Mouse (Mus musculus) left cerebral cortex, postnatal 14 days (tissue): ENCODE results near the gene Sult2a6. TPM values are rescaled to one million over a fixed set of nuclear protein-coding genes. Genes with fewer than 3 reads are reported as not detected.

Experiments
- DNase-seq, 2 experiments: peaks; one replicate each; pipeline ENCODE4 v3.0.0; 2021 to 2022; ENCODE audit warnings: low spot score in 2 of 2, mixed read lengths in 1 of 2
- intact Hi-C: fragments of 180-260 bp; cut with DNase I; formaldehyde crosslinking; loops from one replicate; pipeline ENCODE4 v1.15.1; 2025
- long read RNA-seq, 2 experiments: library from polyadenylated mRNA; stranded (forward); transcript quantifications; one replicate each; pipeline ENCODE4 v2.0.0; 2021
- total RNA-seq, 2 experiments: library from RNA; stranded (reverse); gene quantifications; 2 replicates each; pipeline ENCODE4 v1.2.3; 2021

Gene Sult2a6
- total RNA-seq, result not detected
- long read RNA-seq, experiment 1, result 0 reads
- long read RNA-seq, experiment 2, result 0 reads

DNA sequence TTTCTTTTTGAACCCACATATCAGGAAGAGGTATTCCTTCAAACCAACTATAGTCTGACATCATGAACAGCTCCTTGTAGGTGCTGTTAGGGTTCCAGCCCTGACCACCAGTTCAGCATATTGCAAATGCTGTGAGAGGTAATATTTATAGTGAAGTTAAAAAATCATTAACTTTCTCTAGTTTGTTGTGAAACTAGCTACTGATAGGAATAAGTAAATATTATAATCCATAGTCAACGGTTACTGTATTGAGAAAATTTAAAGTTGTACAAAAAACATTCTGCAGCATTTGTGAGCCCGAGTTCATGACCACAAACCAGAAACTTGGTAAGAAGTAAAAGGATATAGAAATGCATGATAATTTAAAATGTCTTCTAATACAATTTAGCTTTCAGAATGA, at the start of gene Sult2a6:
Sult2a6 (minus strand) TSS at position 101 of the 400 bp plus-strand sequence.
- no peak for DNase-seq
- intact Hi-C loops, result no loop called here

DNA sequence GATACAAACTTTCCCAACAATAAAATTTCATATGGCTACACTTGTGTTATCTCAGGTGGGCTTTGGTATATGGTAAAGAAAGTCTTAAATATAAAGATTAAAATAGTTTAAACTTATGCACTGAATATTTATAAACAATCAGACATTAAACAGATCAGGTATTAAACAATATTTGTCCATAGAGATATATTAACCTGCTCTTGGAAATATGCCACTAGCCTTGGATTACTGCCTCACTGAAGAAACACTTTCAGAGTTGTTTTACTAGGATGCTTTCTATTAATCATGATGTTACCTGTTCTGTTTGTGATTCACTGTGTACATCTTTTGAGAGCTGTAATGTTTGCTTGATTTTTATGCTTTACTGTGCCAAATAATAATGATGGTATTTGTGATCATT, 39.4 kb downstream of the Sult2a6 start:
- DNase-seq, result no peak
- intact Hi-C loops, result no loop called here

DNA sequence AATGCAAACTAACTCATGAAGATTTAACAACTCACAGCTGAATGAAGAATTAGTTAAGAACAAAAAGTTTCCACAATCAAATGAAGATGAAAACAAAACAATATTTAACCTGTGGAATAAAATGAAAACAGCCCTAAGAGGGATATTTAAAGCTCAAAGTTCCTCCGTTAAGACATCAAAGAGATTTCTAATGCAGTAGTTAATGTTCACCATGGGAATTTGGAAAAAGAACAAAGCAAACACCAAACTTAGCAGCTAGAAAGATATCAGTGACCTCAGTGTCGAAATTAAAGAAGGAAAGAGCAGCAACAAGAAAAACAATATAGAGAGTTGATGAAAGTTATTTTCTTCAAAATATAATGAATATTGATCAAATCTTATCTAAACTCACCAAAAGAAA, 51.3 kb downstream of the Sult2a6 start:
- intact Hi-C loops, result no loop called here
- no peak for DNase-seq

DNA sequence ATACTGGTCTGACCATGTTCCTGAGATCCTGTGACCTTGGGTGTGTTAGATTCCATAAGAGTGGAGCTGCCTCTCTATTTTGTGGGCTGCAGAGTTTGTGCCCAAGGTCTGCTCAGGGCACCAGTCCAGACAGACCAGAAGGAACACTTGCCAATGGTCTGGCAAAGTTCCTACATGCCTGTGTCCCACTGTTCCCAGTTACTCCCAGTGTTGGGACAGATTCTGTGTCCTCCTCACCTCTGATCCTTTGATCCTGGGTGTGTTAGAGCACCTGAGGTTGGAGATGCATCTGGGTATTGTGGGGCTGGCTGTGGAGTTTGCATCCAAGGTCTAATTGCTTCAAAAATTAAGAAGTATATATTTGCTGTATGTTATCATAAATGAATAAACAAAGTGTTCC, 52.2 kb downstream of the Sult2a6 start:
- intact Hi-C loops, result no loop called here
- DNase-seq, result no peak

Other genes starting within 250 kb of the Sult2a6 start
- gene Sult2a3, start 131.8 kb downstream of the Sult2a6 start, total RNA-seq, result not detected
- not detected for gene Obox8, start 78.7 kb upstream of the Sult2a6 start, total RNA-seq
- not detected for gene Sult2a8, start 191.9 kb upstream of the Sult2a6 start, total RNA-seq
- not detected for gene Sult2a7, start 239.4 kb upstream of the Sult2a6 start, total RNA-seq